Mouse (Mus musculus): Measurements from ENCODE around the gene Nhsl2. TPM values are rescaled to one million over a fixed set of nuclear protein-coding genes. Genes with fewer than 3 reads are reported as not detected.

The Nhsl2 gene
- polyA plus RNA-seq, 1 experiment from 2014 or later: 14.8 TPM

GRCm38 (mm10) chrX:101973028-101973427 is 123.8 kb downstream of the Nhsl2 start:
- no peak overlapping the region for H3K4me3 ChIP-seq (ENCODE audit: low read depth, low read length)
- H3K4me2 ChIP-seq (ENCODE audit: low read depth, low read length): no peak overlapping the region
- DNase-seq (ENCODE audit: low spot score) (no peak), ATAC-seq (replicated peaks; ENCODE audit: insufficient number of reproducible peaks, low FRiP score, low TSS enrichment, low read depth) (no peak)
- H3K27me3 ChIP-seq (ENCODE audit: control insufficient read depth, insufficient read depth, low read length): no peaks in the 10 kb centered on the region
- H3K4me1 ChIP-seq (ENCODE audit: control insufficient read depth, insufficient read depth, low read length): no peaks in the 10 kb centered on the region
- H3K9ac ChIP-seq (replicated peaks; ENCODE audit: low read length): no peak overlapping the region
- H3K27ac ChIP-seq (replicated peaks; ENCODE audit: low read depth, low read length): no peak overlapping the region
- no peaks in the 10 kb centered on the region for H3K9me3 ChIP-seq (replicated peaks; ENCODE audit: control insufficient read depth, low read length)
- H3K36me3 ChIP-seq (replicated peaks; ENCODE audit: control insufficient read depth, insufficient read depth, low read depth, low read length): no peaks in the 10 kb centered on the region
- WGBS: 83% methylated on average over 3 of the region's 3 CpGs

- ATAC-seq (replicated peaks; ENCODE audit: insufficient number of reproducible peaks, low FRiP score, low TSS enrichment, low read depth) (no peak), DNase-seq (ENCODE audit: low spot score) (no peak)
- Histone ChIP-seq H3K4me1 (ENCODE audit: control insufficient read depth, insufficient read depth, low read length) (no peaks in the 10 kb centered on the region), H3K4me3 (ENCODE audit: low read depth, low read length) (no peak overlapping the region), H3K9me3 (replicated peaks; ENCODE audit: control insufficient read depth, low read length) (no peaks in the 10 kb centered on the region), H3K9ac (replicated peaks; ENCODE audit: low read length) (no peak overlapping the region), H3K27ac (replicated peaks; ENCODE audit: low read depth, low read length) (no peak overlapping the region), H3K4me2 (ENCODE audit: low read depth, low read length) (no peak overlapping the region), H3K36me3 (replicated peaks; ENCODE audit: control insufficient read depth, insufficient read depth, low read depth, low read length) (no peaks in the 10 kb centered on the region), H3K27me3 (ENCODE audit: control insufficient read depth, insufficient read depth, low read length) (0 out of 2 replicates have a peak, but pooled peaks cover 2% of the 10 kb centered on the region)
- 62% methylated on average over 3 of the region's 3 CpGs for WGBS
Observed at GRCm38 (mm10) chrX:101976931-101977330, 127.7 kb downstream of the Nhsl2 start.

GRCm38 (mm10) chrX:101978861-101979260 is 129.7 kb downstream of the Nhsl2 start:
- Histone ChIP-seq H3K4me2 (ENCODE audit: low read depth, low read length) (no peak overlapping the region), H3K27me3 (ENCODE audit: control insufficient read depth, insufficient read depth, low read length) (0 out of 2 replicates have a peak, but pooled peaks cover 2% of the 10 kb centered on the region), H3K4me3 (ENCODE audit: low read depth, low read length) (no peak overlapping the region), H3K36me3 (replicated peaks; ENCODE audit: control insufficient read depth, insufficient read depth, low read depth, low read length) (no peaks in the 10 kb centered on the region), H3K27ac (replicated peaks; ENCODE audit: low read depth, low read length) (peak overlapping the region; percentile 22; the same call in 1 of the 2 replicates), H3K4me1 (ENCODE audit: control insufficient read depth, insufficient read depth, low read length) (no peaks in the 10 kb centered on the region), H3K9ac (replicated peaks; ENCODE audit: low read length) (no peak overlapping the region), H3K9me3 (replicated peaks; ENCODE audit: control insufficient read depth, low read length) (no peaks in the 10 kb centered on the region)
- ATAC-seq (replicated peaks; ENCODE audit: insufficient number of reproducible peaks, low FRiP score, low TSS enrichment, low read depth) (no peak), DNase-seq (ENCODE audit: low spot score) (no peak)
- WGBS: 33% methylated on average over 2 of the region's 2 CpGs

GRCm38 (mm10) chrX:101979267-101979666 is 130.1 kb downstream of the Nhsl2 start:
- no peaks in the 10 kb centered on the region for H3K4me1 ChIP-seq (ENCODE audit: control insufficient read depth, insufficient read depth, low read length)
- no peak overlapping the region for H3K4me3 ChIP-seq (ENCODE audit: low read depth, low read length)
- 0 out of 2 replicates have a peak, but pooled peaks cover 2% of the 10 kb centered on the region for H3K27me3 ChIP-seq (ENCODE audit: control insufficient read depth, insufficient read depth, low read length)
- H3K36me3 ChIP-seq (replicated peaks; ENCODE audit: control insufficient read depth, insufficient read depth, low read depth, low read length): no peaks in the 10 kb centered on the region
- 37% methylated on average over 5 of the region's 5 CpGs for WGBS
- H3K4me2 ChIP-seq (ENCODE audit: low read depth, low read length): no peak overlapping the region
- no peaks in the 10 kb centered on the region for H3K9me3 ChIP-seq (replicated peaks; ENCODE audit: control insufficient read depth, low read length)
- ATAC-seq (replicated peaks; ENCODE audit: insufficient number of reproducible peaks, low FRiP score, low TSS enrichment, low read depth) (peak; percentile 85), DNase-seq (ENCODE audit: low spot score) (peak; percentile 54)
- peak overlapping the region; percentile 22; the same call in 1 of the 2 replicates for H3K27ac ChIP-seq (replicated peaks; ENCODE audit: low read depth, low read length)
- no peak overlapping the region for H3K9ac ChIP-seq (replicated peaks; ENCODE audit: low read length)

GRCm38 (mm10) chrX:101980586-101980985 is 131.4 kb downstream of the Nhsl2 start:
- Histone ChIP-seq H3K36me3 (replicated peaks; ENCODE audit: control insufficient read depth, insufficient read depth, low read depth, low read length) (no peaks in the 10 kb centered on the region), H3K9ac (replicated peaks; ENCODE audit: low read length) (no peak overlapping the region), H3K4me3 (ENCODE audit: low read depth, low read length) (no peak overlapping the region), H3K9me3 (replicated peaks; ENCODE audit: control insufficient read depth, low read length) (no peaks in the 10 kb centered on the region), H3K4me2 (ENCODE audit: low read depth, low read length) (no peak overlapping the region), H3K27ac (replicated peaks; ENCODE audit: low read depth, low read length) (no peak overlapping the region), H3K27me3 (ENCODE audit: control insufficient read depth, insufficient read depth, low read length) (0 out of 2 replicates have a peak, but pooled peaks cover 2% of the 10 kb centered on the region), H3K4me1 (ENCODE audit: control insufficient read depth, insufficient read depth, low read length) (no peaks in the 10 kb centered on the region)
- ATAC-seq (replicated peaks; ENCODE audit: insufficient number of reproducible peaks, low FRiP score, low TSS enrichment, low read depth) (no peak), DNase-seq (ENCODE audit: low spot score) (no peak)
- 89% methylated on average over 2 of the region's 2 CpGs for WGBS

GRCm38 (mm10) chrX:101981450-101981849 is 132.3 kb downstream of the Nhsl2 start:
- H3K4me3 ChIP-seq (ENCODE audit: low read depth, low read length): no peak overlapping the region
- H3K36me3 ChIP-seq (replicated peaks; ENCODE audit: control insufficient read depth, insufficient read depth, low read depth, low read length): no peaks in the 10 kb centered on the region
- 45% methylated on average over 2 of the region's 2 CpGs for WGBS
- H3K9ac ChIP-seq (replicated peaks; ENCODE audit: low read length): no peak overlapping the region
- DNase-seq (ENCODE audit: low spot score) (peak; percentile 17), ATAC-seq (replicated peaks; ENCODE audit: insufficient number of reproducible peaks, low FRiP score, low TSS enrichment, low read depth) (no peak)
- no peaks in the 10 kb centered on the region for H3K4me1 ChIP-seq (ENCODE audit: control insufficient read depth, insufficient read depth, low read length)
- H3K27ac ChIP-seq (replicated peaks; ENCODE audit: low read depth, low read length): no peak overlapping the region
- H3K4me2 ChIP-seq (ENCODE audit: low read depth, low read length): no peak overlapping the region
- H3K27me3 ChIP-seq (ENCODE audit: control insufficient read depth, insufficient read depth, low read length): 0 out of 2 replicates have a peak, but pooled peaks cover 2% of the 10 kb centered on the region
- H3K9me3 ChIP-seq (replicated peaks; ENCODE audit: control insufficient read depth, low read length): no peaks in the 10 kb centered on the region

- Histone ChIP-seq H3K4me1 (ENCODE audit: control insufficient read depth, insufficient read depth, low read length) (no peaks in the 10 kb centered on the region), H3K4me3 (ENCODE audit: low read depth, low read length) (no peak overlapping the region), H3K9me3 (replicated peaks; ENCODE audit: control insufficient read depth, low read length) (no peaks in the 10 kb centered on the region), H3K36me3 (replicated peaks; ENCODE audit: control insufficient read depth, insufficient read depth, low read depth, low read length) (no peaks in the 10 kb centered on the region), H3K27me3 (ENCODE audit: control insufficient read depth, insufficient read depth, low read length) (no peaks in the 10 kb centered on the region), H3K4me2 (ENCODE audit: low read depth, low read length) (no peak overlapping the region), H3K27ac (replicated peaks; ENCODE audit: low read depth, low read length) (no peak overlapping the region), H3K9ac (replicated peaks; ENCODE audit: low read length) (no peak overlapping the region)
- no peak for DNase-seq (ENCODE audit: low spot score)
- no peak for ATAC-seq (replicated peaks; ENCODE audit: insufficient number of reproducible peaks, low FRiP score, low TSS enrichment, low read depth)
- 61% methylated on average over 6 of the region's 6 CpGs for WGBS
Observed at GRCm38 (mm10) chrX:101983638-101984037, 134.5 kb downstream of the Nhsl2 start.

GRCm38 (mm10) chrX:101986657-101987367 is 137.6 kb downstream of the Nhsl2 start:
- H3K27ac ChIP-seq (replicated peaks; ENCODE audit: low read depth, low read length): no peak overlapping the region
- 38% methylated on average over 9 of the region's 9 CpGs for WGBS
- no peak overlapping the region for H3K9ac ChIP-seq (replicated peaks; ENCODE audit: low read length)
- no peaks in the 10 kb centered on the region for H3K9me3 ChIP-seq (replicated peaks; ENCODE audit: control insufficient read depth, low read length)
- ATAC-seq (replicated peaks; ENCODE audit: insufficient number of reproducible peaks, low FRiP score, low TSS enrichment, low read depth): no peak; the same call in 1 of the 2 replicates
- no peak overlapping the region for H3K4me3 ChIP-seq (ENCODE audit: low read depth, low read length)
- peak; percentile 44 for DNase-seq (ENCODE audit: low spot score)
- H3K4me2 ChIP-seq (ENCODE audit: low read depth, low read length): no peak overlapping the region
- H3K36me3 ChIP-seq (replicated peaks; ENCODE audit: control insufficient read depth, insufficient read depth, low read depth, low read length): no peaks in the 10 kb centered on the region
- no peaks in the 10 kb centered on the region for H3K4me1 ChIP-seq (ENCODE audit: control insufficient read depth, insufficient read depth, low read length)
- H3K27me3 ChIP-seq (ENCODE audit: control insufficient read depth, insufficient read depth, low read length): no peaks in the 10 kb centered on the region

Measured in embryonic facial prominence, embryonic 11.5 days (tissue).